Mouse (Mus musculus) layer of hippocampus, postnatal 10 days (tissue): ENCODE measurements at regions not wholly inside any gene's neighbourhood (a gene's known extent, or its start where the extent isn't known, plus 50 kb on each side); places are given as distances from the start of the nearest gene placed in this dataset.
"Not testable (repeated sequence)": the region's sequence is repeated elsewhere in the genome, so short reads cannot be mapped to it uniquely, and the experiment has no call there.

Source experiments
- DNase-seq, 2 experiments: peaks; one replicate each; pipeline ENCODE4 v3.0.0; 2021; ENCODE audit warnings: low spot score in 2 of 2

DNA sequence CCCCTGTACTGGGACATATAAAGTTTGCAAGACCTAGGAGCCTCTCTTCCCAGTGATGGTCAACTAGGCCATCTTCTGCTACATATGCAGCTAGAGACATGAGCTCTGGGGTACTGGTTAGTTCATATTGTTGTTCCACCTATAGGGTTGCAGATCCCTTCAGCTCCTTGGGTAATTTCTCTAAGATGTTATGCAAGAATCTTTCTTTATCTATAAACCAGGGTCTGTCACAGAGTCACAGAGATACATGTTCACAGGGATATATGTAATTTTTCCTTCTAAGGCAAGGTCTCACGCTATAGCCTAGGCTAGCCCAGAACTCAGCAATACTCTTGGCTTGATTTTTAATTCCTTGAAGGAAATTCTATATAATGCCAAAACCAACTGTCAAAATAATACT lies 56.9 kb downstream of the Zfp36l1 start:
- DNase-seq, result not testable (repeated sequence)

DNA sequence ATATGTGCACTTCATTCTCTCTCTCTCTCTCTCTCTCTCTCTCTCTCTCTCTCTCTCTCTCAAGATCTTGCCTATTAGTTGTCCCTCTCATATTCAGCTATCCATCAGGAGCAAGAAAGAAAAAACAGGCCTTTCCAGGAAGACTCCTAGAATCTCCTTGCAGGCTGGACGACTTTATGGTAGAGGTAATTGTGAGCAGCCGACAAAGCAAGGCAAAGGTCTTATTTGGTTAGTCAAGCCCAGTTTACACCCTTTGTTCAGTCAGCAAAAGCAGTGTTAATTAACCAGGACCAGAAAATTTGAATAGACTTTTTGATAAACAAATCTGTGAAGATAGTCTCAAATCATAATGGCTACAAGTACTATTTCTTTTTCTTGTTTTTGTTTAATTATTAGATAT lies 57.4 kb downstream of the Zfp36l1 start:
- no peak for DNase-seq

DNA sequence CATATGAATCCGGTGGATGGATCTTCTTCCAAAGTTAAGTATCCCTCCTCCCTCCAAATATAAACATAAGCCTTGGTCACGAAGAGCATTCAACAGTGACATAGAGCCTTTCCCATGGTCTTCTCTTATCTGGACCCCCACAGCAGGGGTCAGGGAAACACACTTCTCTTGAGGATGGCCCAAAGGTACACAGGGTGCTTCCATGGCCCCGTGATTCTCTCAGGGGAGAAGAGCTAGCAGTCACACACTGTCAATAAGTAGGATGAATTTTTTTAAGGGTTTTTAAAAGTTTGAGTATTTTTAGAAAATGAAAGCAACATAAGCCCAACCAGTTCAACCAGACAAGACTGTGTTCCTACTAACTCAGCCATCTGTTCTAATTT lies 58.2 kb downstream of the Zfp36l1 start:
- no peak for DNase-seq

GRCm38 (mm10) chr12:80053902-80054654 lies 58.7 kb downstream of the Zfp36l1 start:
- no peak for DNase-seq

DNA sequence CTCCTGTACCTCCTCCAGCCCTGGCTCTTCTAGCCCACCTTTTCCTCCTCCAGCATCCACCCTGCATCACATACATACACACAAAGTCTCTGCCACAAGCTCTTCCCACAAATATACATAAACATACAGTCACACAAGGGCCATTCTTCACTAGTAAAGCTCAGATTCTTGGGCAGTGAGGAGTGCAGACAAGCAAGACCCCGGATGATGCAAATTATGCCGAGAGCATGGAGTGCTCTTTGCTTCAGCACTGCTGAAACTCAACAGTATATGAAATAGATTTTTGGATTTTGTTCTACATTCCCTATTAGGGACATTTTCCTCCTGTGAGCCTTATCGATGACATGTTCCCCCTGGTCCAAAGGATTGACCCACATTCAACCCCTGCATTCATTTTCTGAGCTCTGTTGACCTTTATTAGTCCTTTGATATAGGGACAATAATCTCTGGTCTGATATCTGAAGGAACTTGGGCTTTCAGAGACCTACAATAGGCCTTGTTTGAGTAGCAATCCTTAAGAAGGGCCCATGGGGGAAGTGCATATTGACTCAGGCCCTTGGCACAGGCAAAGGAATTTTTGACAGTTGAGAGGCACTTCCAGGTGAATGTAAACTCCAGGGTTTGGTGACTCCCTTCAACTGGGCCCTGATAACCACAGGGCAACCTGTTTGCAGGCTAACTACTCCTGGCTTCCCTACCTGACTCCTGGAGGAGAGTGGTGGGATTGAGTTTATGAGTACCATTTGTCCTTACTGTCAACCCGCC lies 64.4 kb downstream of the Zfp36l1 start:
- no peak for DNase-seq

DNA sequence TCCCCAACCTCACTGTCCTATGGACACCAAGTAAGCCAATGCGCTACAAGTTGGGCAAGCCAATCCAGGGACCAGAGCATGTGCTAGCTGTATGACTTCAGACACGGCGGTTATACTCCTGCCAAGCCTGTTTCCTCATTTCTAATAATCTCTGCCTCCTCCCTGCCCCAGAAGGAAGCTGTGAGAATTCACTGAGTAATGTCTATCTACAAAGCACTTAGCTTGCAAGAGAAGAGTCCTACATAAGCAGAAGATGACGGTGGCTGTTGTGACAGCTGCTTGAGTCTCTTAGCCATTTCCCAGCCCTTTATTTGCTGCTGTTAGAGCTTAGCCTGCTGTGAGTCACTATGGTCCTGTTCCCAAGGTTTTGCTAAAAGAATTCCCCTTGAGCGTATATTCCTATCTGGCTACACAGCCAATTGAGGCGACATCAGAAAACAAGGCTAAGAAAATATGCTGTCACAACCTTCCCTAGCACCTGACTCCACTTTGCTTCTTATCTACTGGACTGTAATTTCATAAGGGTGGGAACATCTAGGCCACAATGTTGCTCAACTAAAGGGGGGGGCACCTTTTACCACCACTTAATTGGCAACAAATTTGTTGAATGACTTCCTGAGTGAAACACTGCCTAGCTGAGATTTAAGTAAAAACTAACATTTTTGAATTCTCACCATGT lies 66.0 kb downstream of the Zfp36l1 start:
- DNase-seq, result no peak

- DNase-seq, result no peak
Measured at GRCm38 (mm10) chr12:80041510-80042324, 71.1 kb downstream of the Zfp36l1 start.

GRCm38 (mm10) chr12:80041012-80041411 lies 71.8 kb downstream of the Zfp36l1 start:
- DNase-seq, result no peak

DNA sequence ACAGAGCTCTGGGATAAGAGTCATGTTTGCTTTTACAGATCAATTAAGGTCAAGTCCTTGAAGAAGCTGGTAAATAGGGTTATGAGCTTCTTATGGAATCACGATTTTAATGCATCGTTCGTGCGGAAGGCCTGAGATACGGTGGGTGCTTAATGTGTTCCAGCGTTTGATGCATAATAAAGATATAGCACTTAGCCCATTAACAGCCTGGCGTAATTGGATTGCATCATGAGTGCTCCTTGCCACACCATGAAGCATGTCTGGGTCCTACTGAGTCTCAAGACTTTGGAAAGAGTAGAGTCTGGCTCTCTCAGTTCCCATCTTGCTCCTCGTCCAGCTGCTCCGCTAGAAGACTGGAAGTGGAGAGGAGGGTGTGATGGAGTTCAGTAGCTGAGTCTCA lies 72.6 kb downstream of the Zfp36l1 start:
- DNase-seq, result no peak

DNA sequence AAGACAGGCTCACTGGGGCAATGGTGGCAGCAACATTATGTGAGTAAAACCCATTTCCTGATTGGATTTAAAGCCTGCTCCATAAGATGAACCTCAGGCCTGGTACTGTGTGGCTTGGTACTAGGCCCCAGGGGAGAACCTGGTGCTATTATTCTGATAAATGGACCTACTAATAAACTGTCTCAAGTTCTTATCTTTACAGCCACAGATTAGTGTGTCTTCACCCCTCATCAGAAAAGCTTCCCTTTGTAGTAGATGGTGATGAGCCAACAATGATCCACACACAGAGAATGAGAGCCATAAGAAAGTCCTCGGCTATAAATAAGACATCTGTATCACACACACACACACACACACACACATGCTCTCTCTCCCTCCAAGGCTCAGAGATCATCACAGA lies 73.7 kb downstream of the Zfp36l1 start:
- DNase-seq, result no peak

GRCm38 (mm10) chr12:80035500-80036271 lies 77.1 kb downstream of the Zfp36l1 start:
- no peak for DNase-seq

DNA sequence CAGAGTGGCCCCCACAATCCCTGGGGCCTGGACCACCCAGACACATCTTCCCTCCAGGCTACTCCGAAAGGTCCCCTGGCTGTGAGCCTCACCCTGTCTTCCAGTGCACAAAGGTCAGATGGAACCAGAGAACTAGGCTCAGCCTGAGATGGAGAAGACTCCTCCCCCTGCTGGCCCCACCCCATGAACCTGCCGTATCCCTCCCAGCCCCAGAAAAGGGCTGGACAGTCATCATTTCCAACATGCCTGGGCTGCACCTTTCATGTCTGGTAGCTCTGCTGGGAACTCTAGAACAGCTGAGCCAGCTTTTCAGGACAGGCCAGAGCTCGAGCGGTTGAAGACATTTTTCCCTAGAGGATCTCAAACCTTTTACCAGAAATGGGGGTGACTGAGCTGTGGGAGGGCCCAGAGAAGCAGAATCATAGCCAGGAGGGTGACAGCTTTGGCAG lies 77.8 kb downstream of the Zfp36l1 start:
- DNase-seq, result no peak

- peak; percentile 23 to 45 for DNase-seq
Measured at GRCm38 (mm10) chr12:80034100-80034499, 78.7 kb downstream of the Zfp36l1 start.

DNA sequence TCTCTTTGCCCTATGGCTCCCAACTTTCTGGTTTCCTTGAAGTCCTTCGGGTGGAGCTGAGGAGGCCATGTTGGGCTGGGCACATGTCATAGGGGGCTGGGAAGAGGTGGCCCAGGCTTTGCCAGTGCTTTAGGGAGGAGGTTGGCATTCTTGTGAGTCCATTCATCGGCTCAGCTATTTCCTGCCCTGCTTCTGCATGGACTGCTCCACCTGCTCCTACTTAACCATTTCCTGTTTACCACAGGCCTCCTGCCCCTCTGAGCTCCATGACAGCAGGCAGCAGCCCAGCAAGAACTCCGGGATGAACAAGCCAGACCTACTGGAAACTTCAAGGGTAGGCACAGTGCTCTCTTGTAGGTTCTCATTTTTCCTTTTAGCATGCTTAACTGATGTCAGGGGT lies 80.3 kb downstream of the Zfp36l1 start:
- no peak for DNase-seq

DNA sequence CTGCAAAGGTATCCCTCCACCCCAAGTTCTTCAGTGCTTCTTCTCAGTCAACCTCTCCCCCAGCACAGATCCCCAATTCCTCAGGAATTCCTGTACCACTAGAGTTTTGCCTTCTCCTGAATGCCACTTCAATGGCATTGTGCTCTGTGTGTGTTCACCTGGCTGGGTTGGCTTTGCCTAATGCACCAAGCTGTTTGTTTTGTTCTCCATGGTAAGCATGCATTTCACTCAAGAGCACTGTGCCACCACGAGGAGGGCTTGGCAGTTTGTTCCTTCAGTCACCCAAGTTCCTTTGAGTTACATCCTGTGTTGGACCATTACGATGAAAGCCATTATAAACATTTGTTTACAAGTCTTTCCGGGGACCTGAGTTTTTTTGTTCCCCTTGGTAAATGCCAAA lies 84.5 kb downstream of the Zfp36l1 start:
- DNase-seq, result no peak

GRCm38 (mm10) chr12:80023107-80024078 lies 89.4 kb downstream of the Zfp36l1 start:
- no peak for DNase-seq

- DNase-seq, result no peak
Measured at GRCm38 (mm10) chr12:80022181-80023106, 90.4 kb downstream of the Zfp36l1 start.

DNA sequence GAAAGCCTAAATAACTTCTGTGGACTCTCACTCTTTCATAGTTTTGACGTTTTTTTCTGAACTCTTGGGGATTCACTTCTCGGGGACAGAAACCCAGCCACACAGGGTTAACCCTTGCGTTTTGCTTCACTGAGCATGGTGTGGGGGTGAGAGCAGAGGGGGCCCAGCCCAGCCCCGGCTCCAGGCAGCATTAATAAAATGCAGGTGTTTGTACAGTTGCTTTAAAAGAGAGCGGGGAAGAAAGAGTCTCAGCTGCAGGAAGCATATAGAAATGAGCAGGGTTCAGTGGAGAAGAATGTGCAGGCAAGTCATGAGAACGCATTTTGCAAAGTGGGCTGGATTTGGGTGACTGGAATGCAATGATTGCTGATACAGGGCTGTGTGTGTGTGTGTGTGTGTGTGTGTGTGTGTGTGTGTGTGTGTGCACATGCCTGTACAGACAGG lies 91.8 kb downstream of the Zfp36l1 start:
- no peak for DNase-seq
